Mouse (Mus musculus): ENCODE measurements around the gene Dip2b. TPM values are rescaled to one million over a fixed set of nuclear protein-coding genes. Genes with fewer than 3 reads are reported as not detected.

Gene Dip2b
- total RNA-seq (2021) = 10 to 100 TPM; 59.9 to 63.5 TPM
- long read RNA-seq, experiment 1, partial matches to known transcripts = 4 of 32 reads
- long read RNA-seq, experiment 1, other reads (novel, unspliced or antisense) = 28 of 32 reads
- long read RNA-seq, experiment 2, partial matches to known transcripts = 3 of 31 reads
- long read RNA-seq, experiment 2, other reads (novel, unspliced or antisense) = 28 of 31 reads

- DNase-seq (ENCODE audit: low spot score in 2 of 2) = peak; percentile 97 to 99
Observed at GRCm38 (mm10) chr15:100038470-100038971, at the start of gene Dip2b. Gene Dip2b (plus strand): TSS chr15:100038664.

- DNase-seq (ENCODE audit: low spot score in 2 of 2) = no peak
Observed at GRCm38 (mm10) chr15:99993100-99993499, 45.4 kb upstream of the Dip2b start.

DNA sequence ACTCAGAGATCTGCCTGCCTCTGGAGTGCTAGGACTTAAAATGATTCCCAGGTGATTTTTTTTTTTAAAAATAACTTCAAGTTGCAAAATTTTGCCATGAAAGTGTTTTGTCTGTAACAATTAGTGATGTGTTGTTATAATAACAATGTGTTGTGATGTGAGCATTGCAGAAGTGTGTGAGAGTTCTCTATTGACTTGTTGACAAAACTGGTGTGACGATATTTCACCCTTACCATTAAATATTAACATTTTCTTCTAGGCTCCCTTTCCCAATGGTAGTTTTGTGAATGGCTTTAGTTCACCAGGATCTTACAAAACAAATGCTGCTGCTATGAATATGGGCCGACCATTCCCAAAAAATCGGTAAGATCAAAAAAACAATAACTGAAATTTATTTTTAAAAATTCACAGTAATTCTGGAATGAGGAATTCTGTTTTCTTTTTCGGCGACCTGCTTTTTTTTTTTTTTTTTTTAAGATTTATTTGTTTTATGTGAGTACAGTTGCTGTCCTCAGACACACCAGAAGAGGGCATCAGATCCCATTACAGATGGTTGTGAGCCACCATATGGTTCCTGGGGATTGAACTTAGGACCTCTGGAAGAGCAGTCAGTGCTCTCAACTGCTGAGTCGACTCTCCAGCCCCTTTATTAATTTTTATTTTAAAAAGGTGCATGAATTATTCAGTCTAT is 41.2 kb upstream of the Dip2b start:
- no peak for DNase-seq (ENCODE audit: low spot score in 2 of 2)

DNA sequence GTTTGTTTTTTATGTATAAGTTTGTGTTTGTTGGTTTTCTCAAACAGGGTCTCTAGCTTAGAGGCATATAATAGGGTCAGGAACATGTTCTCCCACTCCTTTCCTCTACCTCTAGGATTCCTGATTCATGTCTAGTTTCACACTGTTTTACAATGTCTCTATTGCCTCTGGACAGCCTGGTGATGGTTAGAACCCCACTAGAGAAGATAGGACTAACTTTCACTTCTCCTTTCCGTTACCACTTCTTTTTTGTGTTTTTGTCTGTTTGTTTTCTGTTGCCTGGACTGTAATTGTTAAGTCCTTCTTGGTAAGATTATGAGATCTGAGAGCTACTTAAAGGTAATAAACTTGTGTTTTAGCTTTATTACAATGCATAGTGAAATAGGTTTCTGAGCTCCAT is 39.1 kb upstream of the Dip2b start:
- DNase-seq (ENCODE audit: low spot score in 2 of 2) = no peak

- DNase-seq (ENCODE audit: low spot score in 2 of 2) = no peak
Observed at GRCm38 (mm10) chr15:100004677-100005273, 33.7 kb upstream of the Dip2b start.

DNA sequence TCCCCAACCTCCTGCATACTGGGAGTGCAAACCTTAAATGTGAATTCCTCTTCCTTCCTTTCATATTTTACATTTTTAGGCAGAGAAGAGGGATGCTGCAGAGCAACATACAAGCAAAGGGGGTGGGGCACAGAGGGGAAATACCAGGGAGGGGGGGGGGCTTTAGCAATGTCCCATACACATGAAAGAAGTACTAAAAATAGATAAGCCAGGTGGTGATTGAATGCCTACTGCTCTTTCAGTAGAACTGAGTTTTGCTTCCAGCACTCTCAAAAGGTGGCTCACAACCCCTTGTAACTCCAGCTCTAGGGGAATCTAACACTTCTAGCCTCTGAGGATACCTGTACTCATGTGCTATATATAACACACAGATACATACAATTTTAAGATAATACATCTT is 32.3 kb upstream of the Dip2b start:
- no peak for DNase-seq (ENCODE audit: low spot score in 2 of 2)

DNA sequence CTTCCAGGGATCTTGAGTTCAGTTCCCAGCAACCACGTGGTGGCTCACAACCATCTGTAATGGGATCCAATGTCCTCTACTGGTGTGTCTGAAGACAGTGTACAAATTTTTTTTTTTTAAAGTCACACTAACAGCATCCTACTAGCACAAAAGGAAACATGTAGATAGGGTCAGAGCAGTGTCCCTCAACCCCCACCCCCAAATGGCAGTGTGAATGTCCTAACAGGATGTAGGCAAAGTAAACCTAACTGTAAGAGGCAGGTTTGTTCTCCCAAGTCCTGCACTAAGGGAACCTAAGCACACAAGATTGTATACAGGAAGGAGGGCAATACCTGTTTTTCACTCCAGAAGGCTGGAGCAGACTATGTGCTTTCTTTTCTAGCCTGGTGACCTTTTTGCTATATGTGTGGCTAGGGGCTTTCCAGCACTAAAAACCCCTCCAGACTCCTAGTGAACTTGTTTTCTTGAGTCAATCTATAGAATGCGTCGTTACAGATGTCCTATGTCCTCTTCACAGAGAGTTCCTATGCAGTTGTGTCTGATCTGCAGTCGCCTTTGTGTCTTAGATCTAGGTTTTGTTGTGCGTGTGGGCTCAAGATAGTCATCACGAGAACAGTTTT is 20.1 kb upstream of the Dip2b start:
- DNase-seq (ENCODE audit: low spot score in 2 of 2) = no peak

GRCm38 (mm10) chr15:100021175-100021574 is 17.3 kb upstream of the Dip2b start:
- DNase-seq (ENCODE audit: low spot score in 2 of 2) = no peak

DNA sequence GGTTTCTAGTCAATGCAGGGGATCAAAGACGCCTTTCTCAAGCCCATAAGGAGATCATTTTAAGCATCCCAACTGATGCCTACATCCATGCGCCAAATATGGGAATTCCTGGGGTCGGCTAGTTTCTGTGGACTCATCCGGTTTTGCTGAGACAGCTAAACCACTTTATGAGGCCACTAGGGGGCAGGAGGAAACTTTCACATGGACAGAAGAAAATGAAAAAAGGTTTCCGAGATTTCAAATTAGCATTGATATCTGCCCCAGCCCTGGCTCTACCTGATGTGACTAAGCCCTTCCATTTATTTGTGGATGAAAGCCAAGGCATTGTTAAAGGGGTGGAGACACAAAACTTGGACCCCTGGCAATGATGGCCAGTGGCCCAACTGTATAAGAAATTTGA is 15.5 kb upstream of the Dip2b start:
- peak; percentile 55 for DNase-seq (ENCODE audit: low spot score in 2 of 2)

GRCm38 (mm10) chr15:100025076-100025834 is 13.2 kb upstream of the Dip2b start:
- no peak for DNase-seq (ENCODE audit: low spot score in 2 of 2)

GRCm38 (mm10) chr15:100028133-100028532 is 10.3 kb upstream of the Dip2b start:
- no peak for DNase-seq (ENCODE audit: low spot score in 2 of 2)

DNA sequence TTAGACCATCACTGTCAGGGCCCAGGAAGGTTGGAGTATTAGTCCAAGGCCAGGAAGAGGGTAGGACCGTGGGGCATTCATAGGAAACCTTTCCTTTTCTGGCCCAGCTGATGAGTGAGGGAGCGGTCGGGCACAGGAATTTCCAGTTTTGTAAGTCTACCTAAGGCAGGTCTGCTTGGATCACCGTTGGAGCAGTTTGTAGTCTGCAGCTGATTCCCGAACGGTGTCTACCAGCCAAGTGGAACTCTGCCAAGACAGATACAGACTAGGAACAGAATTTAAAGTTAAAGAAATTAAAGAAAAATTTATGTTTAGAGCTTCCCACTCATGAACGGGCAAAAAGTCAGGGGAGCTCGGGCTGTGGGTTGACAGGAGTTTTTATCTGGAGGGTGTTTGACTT is 9.0 kb upstream of the Dip2b start:
- peak; percentile 12 to 32 for DNase-seq (ENCODE audit: low spot score in 2 of 2)

- peak in 1 of 2 experiments; percentile 18 for DNase-seq (ENCODE audit: low spot score in 2 of 2)
Observed at GRCm38 (mm10) chr15:100029900-100030299, 8.6 kb upstream of the Dip2b start.

GRCm38 (mm10) chr15:100032546-100032945 is 5.9 kb upstream of the Dip2b start:
- DNase-seq (ENCODE audit: low spot score in 2 of 2) = no peak

GRCm38 (mm10) chr15:100039001-100039701 is 687 bp downstream of the Dip2b start:
- DNase-seq (ENCODE audit: low spot score in 2 of 2) = peak; percentile 39 to 56

- DNase-seq (ENCODE audit: low spot score in 2 of 2) = peak in 1 of 2 experiments; percentile 22
Observed at GRCm38 (mm10) chr15:100040541-100041266, 2.2 kb downstream of the Dip2b start.

DNA sequence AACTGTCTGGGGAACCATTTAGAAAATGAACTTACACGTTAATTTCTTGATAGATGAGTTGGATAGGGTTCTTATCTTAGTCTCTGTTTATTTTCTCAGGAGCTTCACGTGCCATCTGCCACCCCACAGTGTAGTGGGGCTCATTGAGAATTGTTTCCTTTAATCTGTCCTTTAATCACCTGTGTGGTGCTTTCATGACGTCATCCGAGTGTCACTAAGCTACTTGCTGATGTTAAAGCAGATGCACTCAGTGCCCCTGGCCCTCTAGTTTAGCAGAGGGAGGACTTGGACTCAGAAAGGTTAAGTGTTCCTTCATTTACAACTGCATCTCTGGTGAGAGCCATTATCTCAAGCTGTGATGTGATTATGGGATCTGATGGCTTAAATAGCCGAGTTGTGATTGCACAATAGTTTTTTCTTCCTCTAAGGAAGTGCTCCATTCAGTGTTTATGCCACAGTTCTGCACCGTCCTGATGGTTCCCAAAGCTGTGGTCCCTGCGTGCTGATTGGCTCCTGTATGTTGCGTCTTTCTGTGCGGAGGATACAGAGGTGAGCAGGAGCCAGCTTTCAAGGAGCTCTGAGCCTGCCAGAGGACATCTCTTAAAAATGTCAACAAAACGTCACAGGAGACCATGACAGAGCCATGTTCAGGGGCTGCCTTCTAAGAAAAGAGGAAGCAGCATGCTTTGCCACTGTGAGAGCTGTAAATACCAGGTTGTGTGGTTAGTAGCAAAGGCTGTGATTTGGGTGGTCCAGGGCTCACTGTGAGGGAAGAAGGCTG is 3.0 kb downstream of the Dip2b start:
- DNase-seq (ENCODE audit: low spot score in 2 of 2) = peak in 1 of 2 experiments; percentile 14

GRCm38 (mm10) chr15:100042048-100042400 is 3.6 kb downstream of the Dip2b start:
- no peak for DNase-seq (ENCODE audit: low spot score in 2 of 2)

- DNase-seq (ENCODE audit: low spot score in 2 of 2) = peak in 1 of 2 experiments; percentile 24
Observed at GRCm38 (mm10) chr15:100045576-100045975, 7.1 kb downstream of the Dip2b start.
